Mouse (Mus musculus): ENCODE data around the gene Dock8. TPM values are rescaled to one million over a fixed set of nuclear protein-coding genes. Genes with fewer than 3 reads are reported as not detected.

The Dock8 gene
- polyA plus RNA-seq, 1 experiment from 2014 or later, result 17.6 TPM

DNA sequence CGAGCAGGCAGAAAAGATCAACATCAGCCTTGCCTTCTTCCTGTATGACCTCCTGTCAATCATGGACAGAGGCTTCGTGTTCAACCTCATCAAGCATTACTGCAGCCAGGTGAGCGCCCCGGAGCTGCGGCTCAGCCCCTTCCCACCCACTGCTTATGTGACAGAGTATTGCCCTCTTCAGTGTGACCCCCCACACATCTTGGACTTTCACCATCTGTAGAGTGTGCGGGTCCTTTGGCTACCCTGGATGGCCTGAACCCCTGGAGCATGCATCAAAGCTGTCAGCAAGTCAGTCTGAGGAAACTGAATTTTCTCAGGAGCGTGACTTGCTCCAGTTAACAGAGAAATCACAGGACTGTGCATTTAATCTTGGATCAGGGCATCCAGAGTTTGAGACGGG, 150.5 kb downstream of the Dock8 start:
- DNase-seq (ENCODE audit: low spot score), result no peak
- no peak overlapping the region for H3K9ac ChIP-seq (ENCODE audit: low read depth, low read length)
- H3K9me3 ChIP-seq (ENCODE audit: control insufficient read depth, low read length), result no peaks in the 10 kb centered on the region
- no peak overlapping the region for H3K4me2 ChIP-seq
- ATAC-seq (replicated peaks; ENCODE audit: low FRiP score), result no peak
- H3K27me3 ChIP-seq (replicated peaks; ENCODE audit: control insufficient read depth, insufficient read depth, low read length), result no peaks in the 10 kb centered on the region
- H3K36me3 ChIP-seq (ENCODE audit: control insufficient read depth, insufficient read depth, low read length), result no peaks in the 10 kb centered on the region
- H3K4me1 ChIP-seq (replicated peaks; ENCODE audit: control insufficient read depth, insufficient read depth, low read length), result no peaks in the 10 kb centered on the region; the same call in 1 of the 2 replicates
- no peak overlapping the region for H3K4me3 ChIP-seq (ENCODE audit: low read depth, low read length)
- 73% methylated on average over 8 of the region's 8 CpGs for WGBS
- H3K27ac ChIP-seq (ENCODE audit: low read depth, low read length), result no peak overlapping the region

- H3K27me3 ChIP-seq (replicated peaks; ENCODE audit: control insufficient read depth, insufficient read depth, low read length), result no peaks in the 10 kb centered on the region
- no peaks in the 10 kb centered on the region for H3K36me3 ChIP-seq (ENCODE audit: control insufficient read depth, insufficient read depth, low read length)
- no peak overlapping the region for H3K4me2 ChIP-seq
- H3K4me3 ChIP-seq (ENCODE audit: low read depth, low read length), result no peak overlapping the region
- H3K27ac ChIP-seq (ENCODE audit: low read depth, low read length), result no peak overlapping the region
- DNase-seq (ENCODE audit: low spot score) (no peak), ATAC-seq (replicated peaks; ENCODE audit: low FRiP score) (no peak)
- no peaks in the 10 kb centered on the region for H3K9me3 ChIP-seq (ENCODE audit: control insufficient read depth, low read length)
- H3K9ac ChIP-seq (ENCODE audit: low read depth, low read length), result no peak overlapping the region
- H3K4me1 ChIP-seq (replicated peaks; ENCODE audit: control insufficient read depth, insufficient read depth, low read length), result no peaks in the 10 kb centered on the region; the same call in 1 of the 2 replicates
- WGBS, result 84% methylated on average over 7 of the region's 7 CpGs
Observed at GRCm38 (mm10) chr19:25154506-25155178, 155.3 kb downstream of the Dock8 start.

- Histone ChIP-seq H3K27ac (ENCODE audit: low read depth, low read length) (no peak overlapping the region), H3K9ac (ENCODE audit: low read depth, low read length) (no peak overlapping the region), H3K27me3 (replicated peaks; ENCODE audit: control insufficient read depth, insufficient read depth, low read length) (no peaks in the 10 kb centered on the region), H3K4me1 (replicated peaks; ENCODE audit: control insufficient read depth, insufficient read depth, low read length) (no peaks in the 10 kb centered on the region), H3K9me3 (ENCODE audit: control insufficient read depth, low read length) (no peaks in the 10 kb centered on the region), H3K4me2 (no peak overlapping the region), H3K36me3 (ENCODE audit: control insufficient read depth, insufficient read depth, low read length) (no peaks in the 10 kb centered on the region), H3K4me3 (ENCODE audit: low read depth, low read length) (no peak overlapping the region)
- WGBS, result 87% methylated on average over 7 of the region's 7 CpGs
- ATAC-seq (replicated peaks; ENCODE audit: low FRiP score) (no peak), DNase-seq (ENCODE audit: low spot score) (no peak)
Observed at GRCm38 (mm10) chr19:25155250-25155649, 155.9 kb downstream of the Dock8 start.

- H3K4me2 ChIP-seq, result no peak overlapping the region
- no peaks in the 10 kb centered on the region for H3K4me1 ChIP-seq (replicated peaks; ENCODE audit: control insufficient read depth, insufficient read depth, low read length)
- H3K27me3 ChIP-seq (replicated peaks; ENCODE audit: control insufficient read depth, insufficient read depth, low read length), result no peaks in the 10 kb centered on the region
- 80% methylated on average over 11 of the region's 11 CpGs for WGBS
- H3K9me3 ChIP-seq (ENCODE audit: control insufficient read depth, low read length), result no peaks in the 10 kb centered on the region
- ATAC-seq (replicated peaks; ENCODE audit: low FRiP score) (no peak), DNase-seq (ENCODE audit: low spot score) (no peak)
- no peaks in the 10 kb centered on the region for H3K36me3 ChIP-seq (ENCODE audit: control insufficient read depth, insufficient read depth, low read length)
- H3K4me3 ChIP-seq (ENCODE audit: low read depth, low read length), result no peak overlapping the region
- no peak overlapping the region for H3K9ac ChIP-seq (ENCODE audit: low read depth, low read length)
- H3K27ac ChIP-seq (ENCODE audit: low read depth, low read length), result no peak overlapping the region
Observed at GRCm38 (mm10) chr19:25155709-25156108, 156.4 kb downstream of the Dock8 start.

- Histone ChIP-seq H3K27me3 (replicated peaks; ENCODE audit: control insufficient read depth, insufficient read depth, low read length) (no peaks in the 10 kb centered on the region), H3K36me3 (ENCODE audit: control insufficient read depth, insufficient read depth, low read length) (0 out of 2 replicates have a peak, but pooled peaks cover 2% of the 10 kb centered on the region), H3K4me3 (ENCODE audit: low read depth, low read length) (no peak overlapping the region), H3K9me3 (ENCODE audit: control insufficient read depth, low read length) (no peaks in the 10 kb centered on the region), H3K27ac (ENCODE audit: low read depth, low read length) (no peak overlapping the region), H3K4me2 (no peak overlapping the region), H3K4me1 (replicated peaks; ENCODE audit: control insufficient read depth, insufficient read depth, low read length) (no peaks in the 10 kb centered on the region), H3K9ac (ENCODE audit: low read depth, low read length) (no peak overlapping the region)
- 86% methylated on average over 3 of the region's 3 CpGs for WGBS
- DNase-seq (ENCODE audit: low spot score) (no peak), ATAC-seq (replicated peaks; ENCODE audit: low FRiP score) (no peak)
Observed at GRCm38 (mm10) chr19:25162270-25162669, 162.9 kb downstream of the Dock8 start.

- Histone ChIP-seq H3K4me3 (ENCODE audit: low read depth, low read length) (no peak overlapping the region), H3K27ac (ENCODE audit: low read depth, low read length) (no peak overlapping the region), H3K27me3 (replicated peaks; ENCODE audit: control insufficient read depth, insufficient read depth, low read length) (no peaks in the 10 kb centered on the region), H3K4me1 (replicated peaks; ENCODE audit: control insufficient read depth, insufficient read depth, low read length) (no peaks in the 10 kb centered on the region), H3K4me2 (no peak overlapping the region), H3K9me3 (ENCODE audit: control insufficient read depth, low read length) (no peaks in the 10 kb centered on the region), H3K36me3 (ENCODE audit: control insufficient read depth, insufficient read depth, low read length) (0 out of 2 replicates have a peak, but pooled peaks cover 2% of the 10 kb centered on the region), H3K9ac (ENCODE audit: low read depth, low read length) (no peak overlapping the region)
- ATAC-seq (replicated peaks; ENCODE audit: low FRiP score) (no peak), DNase-seq (ENCODE audit: low spot score) (no peak)
- WGBS, result 87% methylated on average over 12 of the region's 12 CpGs
Observed at GRCm38 (mm10) chr19:25163426-25163825, 164.1 kb downstream of the Dock8 start.

DNA sequence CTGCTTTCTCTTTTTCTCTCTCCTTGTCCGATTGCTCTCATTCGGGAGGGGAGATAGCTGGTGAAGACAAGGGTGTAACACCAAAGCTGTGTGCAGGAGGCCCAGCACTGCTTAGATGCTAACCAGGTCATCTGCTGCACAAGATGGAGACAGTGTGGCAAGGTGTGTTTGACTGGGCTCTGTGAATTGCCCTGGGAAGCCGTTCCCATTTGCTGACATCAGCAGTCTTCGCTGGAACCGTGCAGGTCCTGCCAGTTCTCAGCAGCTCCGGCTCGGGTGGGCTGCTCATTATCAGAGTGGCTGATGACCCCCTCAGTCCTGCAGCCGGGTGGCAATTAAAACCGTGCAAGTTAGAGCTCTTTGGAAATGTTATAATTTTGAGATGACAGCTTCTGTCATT, 167.1 kb downstream of the Dock8 start:
- 71% methylated on average over 9 of the region's 9 CpGs for WGBS
- no peaks in the 10 kb centered on the region for H3K27me3 ChIP-seq (replicated peaks; ENCODE audit: control insufficient read depth, insufficient read depth, low read length)
- H3K27ac ChIP-seq (ENCODE audit: low read depth, low read length), result no peak overlapping the region
- DNase-seq (ENCODE audit: low spot score) (no peak), ATAC-seq (replicated peaks; ENCODE audit: low FRiP score) (no peak)
- no peak overlapping the region for H3K4me3 ChIP-seq (ENCODE audit: low read depth, low read length)
- H3K4me1 ChIP-seq (replicated peaks; ENCODE audit: control insufficient read depth, insufficient read depth, low read length), result no peaks in the 10 kb centered on the region
- H3K4me2 ChIP-seq, result no peak overlapping the region
- 0 out of 2 replicates have a peak, but pooled peaks cover 2% of the 10 kb centered on the region for H3K36me3 ChIP-seq (ENCODE audit: control insufficient read depth, insufficient read depth, low read length)
- H3K9ac ChIP-seq (ENCODE audit: low read depth, low read length), result no peak overlapping the region
- H3K9me3 ChIP-seq (ENCODE audit: control insufficient read depth, low read length), result no peaks in the 10 kb centered on the region

DNA sequence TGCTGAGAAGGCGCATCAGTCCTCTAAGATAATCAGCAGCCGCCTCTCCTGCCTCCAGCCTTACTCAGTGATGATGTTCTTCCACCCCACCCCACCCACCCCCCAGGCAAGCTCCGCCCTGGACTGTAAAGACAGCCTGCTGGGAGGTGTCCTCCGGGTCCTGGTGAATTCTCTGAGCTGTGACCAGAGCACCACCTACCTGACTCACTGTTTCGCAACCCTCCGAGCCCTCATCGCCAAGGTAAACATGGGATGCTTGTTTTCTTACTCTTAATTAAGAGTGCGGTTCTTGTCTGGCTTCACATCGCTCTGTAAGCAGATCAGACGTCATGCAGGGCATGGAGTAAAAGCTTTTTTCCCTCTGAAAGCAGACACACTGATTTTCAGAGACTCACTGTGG, 172.1 kb downstream of the Dock8 start:
- Histone ChIP-seq H3K27ac (ENCODE audit: low read depth, low read length) (no peak overlapping the region), H3K4me1 (replicated peaks; ENCODE audit: control insufficient read depth, insufficient read depth, low read length) (no peaks in the 10 kb centered on the region), H3K36me3 (ENCODE audit: control insufficient read depth, insufficient read depth, low read length) (no peaks in the 10 kb centered on the region; the same call in 1 of the 2 replicates), H3K9ac (ENCODE audit: low read depth, low read length) (no peak overlapping the region), H3K27me3 (replicated peaks; ENCODE audit: control insufficient read depth, insufficient read depth, low read length) (no peaks in the 10 kb centered on the region), H3K4me2 (no peak overlapping the region), H3K9me3 (ENCODE audit: control insufficient read depth, low read length) (no peaks in the 10 kb centered on the region), H3K4me3 (ENCODE audit: low read depth, low read length) (no peak overlapping the region)
- WGBS, result 61% methylated on average over 10 of the region's 10 CpGs
- no peak for DNase-seq (ENCODE audit: low spot score)
- ATAC-seq (replicated peaks; ENCODE audit: low FRiP score), result no peak

- no peak overlapping the region for H3K27ac ChIP-seq (ENCODE audit: low read depth, low read length)
- H3K36me3 ChIP-seq (ENCODE audit: control insufficient read depth, insufficient read depth, low read length), result no peaks in the 10 kb centered on the region; the same call in none of the 2 replicates
- ATAC-seq (replicated peaks; ENCODE audit: low FRiP score), result no peak
- H3K4me3 ChIP-seq (ENCODE audit: low read depth, low read length), result no peak overlapping the region
- no peaks in the 10 kb centered on the region for H3K9me3 ChIP-seq (ENCODE audit: control insufficient read depth, low read length)
- no peak for DNase-seq (ENCODE audit: low spot score)
- no peaks in the 10 kb centered on the region for H3K4me1 ChIP-seq (replicated peaks; ENCODE audit: control insufficient read depth, insufficient read depth, low read length)
- H3K9ac ChIP-seq (ENCODE audit: low read depth, low read length), result no peak overlapping the region
- 83% methylated on average over 11 of the region's 11 CpGs for WGBS
- H3K4me2 ChIP-seq, result no peak overlapping the region
- no peaks in the 10 kb centered on the region for H3K27me3 ChIP-seq (replicated peaks; ENCODE audit: control insufficient read depth, insufficient read depth, low read length)
Observed at GRCm38 (mm10) chr19:25176746-25177145, 177.4 kb downstream of the Dock8 start.

Measured in liver, embryonic 11.5 days (tissue).